Mouse (Mus musculus) MEL (cell line): ENCODE data around the gene Arl8a.

ENCODE experiments used
- TCF12 ChIP-seq: IDR thresholded peaks from 2 replicates; pipeline ENCODE4 v1.6.1; 2014; ENCODE audit warnings: low read depth, mild to moderate bottlenecking, inconsistent platforms, low read length, improper control_type of control experiment, moderate library complexity
- ZKSCAN1 ChIP-seq: IDR thresholded peaks from 2 replicates; pipeline ENCODE4 v1.6.1; 2012; ENCODE audit warnings: low read depth, mild to moderate bottlenecking, inconsistent platforms, low read length, improper control_type of control experiment, moderate library complexity

GRCm38 (mm10) chr1:135148996-135149395 is 2.4 kb downstream of the Arl8a start:
- no peak for TF ChIP-seq TCF12
- no peak for TF ChIP-seq ZKSCAN1
